Mouse (Mus musculus) embryonic fibroblast, embryonic 13.5 days (primary cell): ENCODE measurements around the gene Plpp7. TPM values are rescaled to one million over a fixed set of nuclear protein-coding genes. Genes with fewer than 3 reads are reported as not detected.

Source experiments
- H3K27ac ChIP-seq: 2 replicates; pipeline ENCODE4 v1.5.1; 2012; ENCODE audit warnings: low read length, control low read depth, inconsistent platforms; ENCODE audit not compliant: insufficient read depth
- H3K4me1 ChIP-seq: 2 replicates; pipeline ENCODE4 v1.6.1; 2011; ENCODE audit warnings: low read length; ENCODE audit not compliant: control insufficient read depth, insufficient read depth
- H3K4me3 ChIP-seq: 2 replicates; pipeline ENCODE4 v1.5.1; 2011; ENCODE audit warnings: mild to moderate bottlenecking, control low read depth, low read length; ENCODE audit not compliant: insufficient read depth
- CTCF ChIP-seq: IDR thresholded peaks from 2 replicates; pipeline ENCODE4 v1.5.1; 2011; ENCODE audit warnings: mild to moderate bottlenecking, control low read depth, low read length, moderate library complexity, borderline replicate concordance; ENCODE audit not compliant: insufficient read depth
- POLR2A ChIP-seq: IDR thresholded peaks from 2 replicates; pipeline ENCODE4 v1.6.1; 2011; ENCODE audit warnings: low read depth, mild to moderate bottlenecking, control low read depth, low read length, moderate library complexity
- polyA plus RNA-seq: library from polyadenylated mRNA; stranded (reverse); fragments of >200 nt; gene quantifications from 2 replicates; pipeline ENCODE4 v1.2.4, GENCODE M21; 2011; ENCODE audit warnings: low read depth; ENCODE audit not compliant: missing spikeins, insufficient read length

The Plpp7 gene
- polyA plus RNA-seq, 1 experiment, result 1.1 TPM

DNA sequence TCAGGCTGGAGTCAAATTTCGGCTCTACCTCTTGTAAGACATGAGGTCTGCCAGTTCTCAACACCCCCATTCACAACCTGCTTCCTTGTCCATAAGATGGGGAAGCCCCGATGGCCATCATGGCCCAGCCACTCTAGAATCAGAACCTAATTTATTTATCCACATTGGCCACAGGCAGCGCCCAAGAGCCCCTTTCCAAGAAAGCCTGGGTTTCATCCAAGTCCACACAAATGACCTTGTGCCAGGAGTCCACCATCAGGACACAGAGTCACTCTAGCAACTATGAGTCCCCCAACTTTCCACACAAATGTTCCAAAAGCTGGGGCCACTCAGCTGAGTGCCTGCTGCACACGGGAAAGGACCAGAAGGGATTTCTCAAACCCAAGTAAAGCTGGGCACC lies 29.3 kb upstream of the Plpp7 start:
- Histone ChIP-seq H3K4me1 (no peaks in the 10 kb centered on the region), H3K27ac (no peak overlapping the region), H3K4me3 (no peak overlapping the region)
- TF ChIP-seq POLR2A, result no peak
- no peak for TF ChIP-seq CTCF

- TF ChIP-seq CTCF (no peak), POLR2A (no peak)
- Histone ChIP-seq H3K4me3 (no peak overlapping the region), H3K27ac (no peak overlapping the region), H3K4me1 (no peaks in the 10 kb centered on the region)
Observed at GRCm38 (mm10) chr2:32068811-32069607, 26.3 kb upstream of the Plpp7 start.

- Histone ChIP-seq H3K27ac (no peak overlapping the region), H3K4me1 (no peaks in the 10 kb centered on the region), H3K4me3 (no peak overlapping the region)
- TF ChIP-seq CTCF (no peak), POLR2A (no peak)
Observed at GRCm38 (mm10) chr2:32070747-32071146, 24.6 kb upstream of the Plpp7 start.

- no peaks in the 10 kb centered on the region for H3K4me1 ChIP-seq
- TF ChIP-seq CTCF (no peak), POLR2A (no peak)
- H3K4me3 ChIP-seq, result no peak overlapping the region
- H3K27ac ChIP-seq, result no peak overlapping the region
Observed at GRCm38 (mm10) chr2:32074404-32074803, 20.9 kb upstream of the Plpp7 start.

DNA sequence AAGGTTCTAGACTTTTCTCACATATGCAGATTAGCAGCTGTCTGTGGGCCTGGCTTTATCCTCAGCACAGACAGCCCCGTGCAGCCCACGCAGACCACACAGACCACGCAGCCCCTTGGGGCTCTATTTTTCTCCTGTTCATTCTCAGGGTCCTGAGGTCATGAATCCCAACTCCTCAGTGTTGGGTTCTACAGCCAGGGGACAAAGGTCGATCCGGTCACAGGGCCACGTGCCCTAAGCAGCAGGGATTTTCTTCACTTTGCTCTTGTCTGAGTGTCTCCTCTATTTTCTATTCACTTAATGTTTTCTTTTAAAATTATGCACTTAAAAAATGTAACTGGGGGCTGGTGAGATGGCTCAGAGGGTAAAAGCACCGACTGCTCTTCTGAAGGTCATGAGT lies 20.0 kb upstream of the Plpp7 start:
- no peak overlapping the region for H3K4me3 ChIP-seq
- H3K27ac ChIP-seq, result no peak overlapping the region
- H3K4me1 ChIP-seq, result no peaks in the 10 kb centered on the region
- TF ChIP-seq CTCF, result no peak
- TF ChIP-seq POLR2A, result no peak

GRCm38 (mm10) chr2:32077744-32078143 lies 17.6 kb upstream of the Plpp7 start:
- H3K27ac ChIP-seq, result no peak overlapping the region
- TF ChIP-seq CTCF, result no peak
- no peak for TF ChIP-seq POLR2A
- no peaks in the 10 kb centered on the region for H3K4me1 ChIP-seq
- H3K4me3 ChIP-seq, result no peak overlapping the region

GRCm38 (mm10) chr2:32078522-32078921 lies 16.8 kb upstream of the Plpp7 start:
- Histone ChIP-seq H3K4me3 (no peak overlapping the region), H3K4me1 (no peaks in the 10 kb centered on the region), H3K27ac (no peak overlapping the region)
- TF ChIP-seq POLR2A (no peak), CTCF (no peak)

GRCm38 (mm10) chr2:32079191-32079725 lies 16.1 kb upstream of the Plpp7 start:
- no peak for TF ChIP-seq POLR2A
- Histone ChIP-seq H3K27ac (no peak overlapping the region), H3K4me3 (no peak overlapping the region), H3K4me1 (no peaks in the 10 kb centered on the region)

DNA sequence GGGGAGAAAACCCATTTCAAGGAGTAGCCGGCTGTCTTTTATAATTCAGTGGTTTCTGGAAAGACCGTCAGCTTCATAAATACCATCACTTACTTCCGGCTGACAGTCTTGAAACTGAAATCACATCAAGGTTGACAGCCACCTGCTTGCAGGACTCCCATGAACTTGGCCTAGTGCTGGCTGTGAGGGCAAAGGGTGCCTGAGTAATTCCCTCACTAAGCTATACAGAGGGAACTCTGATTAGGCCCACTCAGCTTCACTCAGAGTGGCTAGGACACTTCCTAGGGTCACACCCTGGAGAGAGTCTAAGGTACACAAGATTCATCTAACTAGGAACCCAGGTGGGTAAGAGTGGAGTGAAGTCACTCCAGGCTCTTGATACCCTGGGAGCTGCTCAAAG lies 14.6 kb upstream of the Plpp7 start:
- Histone ChIP-seq H3K4me3 (no peak overlapping the region), H3K4me1 (no peaks in the 10 kb centered on the region), H3K27ac (no peak overlapping the region)
- TF ChIP-seq POLR2A, result no peak
- TF ChIP-seq CTCF, result no peak

- no peak overlapping the region for H3K27ac ChIP-seq
- H3K4me3 ChIP-seq, result no peak overlapping the region
- no peaks in the 10 kb centered on the region for H3K4me1 ChIP-seq
- TF ChIP-seq CTCF, result no peak
- no peak for TF ChIP-seq POLR2A
Observed at GRCm38 (mm10) chr2:32081296-32081929, 13.9 kb upstream of the Plpp7 start.
